Mouse (Mus musculus) cerebellum, adult 2 months (tissue): ENCODE results near the gene Trim62. TPM values are rescaled to one million over a fixed set of nuclear protein-coding genes. Genes with fewer than 3 reads are reported as not detected.

Experiments used
- DNase-seq, 2 experiments: peaks; one replicate each; pipeline ENCODE4 v3.0.0; 2021
- H3K27ac ChIP-seq: fragments of 200-500 bp; 2 replicates; pipeline ENCODE4 v1.5.1; 2012; ENCODE audit warnings: low read length, control low read depth, inconsistent platforms; ENCODE audit not compliant: insufficient read depth
- H3K27me3 ChIP-seq: fragments of 200-500 bp; 2 replicates; pipeline ENCODE4 v1.6.1; 2012; ENCODE audit warnings: inconsistent platforms, mild to moderate bottlenecking, low read length, moderate library complexity; ENCODE audit not compliant: control insufficient read depth, insufficient read depth
- H3K4me1 ChIP-seq: fragments of 200-500 bp; 2 replicates; pipeline ENCODE4 v1.6.1; 2011; ENCODE audit warnings: low read length; ENCODE audit not compliant: control insufficient read depth, insufficient read depth
- H3K4me3 ChIP-seq: fragments of 200-500 bp; replicated peaks from 2 replicates; pipeline ENCODE3; 2011; ENCODE audit warnings: mild to moderate bottlenecking, low read depth, low read length, control low read depth; ENCODE audit not compliant: insufficient read depth
- CTCF ChIP-seq: fragments of 200-500 bp; IDR thresholded peaks from 2 replicates; pipeline ENCODE4 v1.5.1; 2011; ENCODE audit warnings: low read depth, mild to moderate bottlenecking, control low read depth, low read length, moderate library complexity, borderline replicate concordance; ENCODE audit not compliant: insufficient read depth
- POLR2A ChIP-seq: fragments of 200-500 bp; IDR thresholded peaks from 2 replicates; pipeline ENCODE4 v1.6.1; 2011; ENCODE audit warnings: low read length, control low read depth, borderline replicate concordance; ENCODE audit not compliant: insufficient read depth
- WGBS: fragments of 180-500 bp; shearing (Covaris S2); methylation state at CpG from one replicate; pipeline ENCODE4 v1.1.7; 2018; 5-methylcytosine and 5-hydroxymethylcytosine counted together
- polyA plus RNA-seq: library from polyadenylated mRNA; depleted of rRNA; stranded (reverse); fragments of >200 nt; gene quantifications from 2 replicates; pipeline ENCODE4 v1.2.3, GENCODE M21; 2012

The Trim62 gene
- polyA plus RNA-seq, 1 experiment = 107 TPM

DNA sequence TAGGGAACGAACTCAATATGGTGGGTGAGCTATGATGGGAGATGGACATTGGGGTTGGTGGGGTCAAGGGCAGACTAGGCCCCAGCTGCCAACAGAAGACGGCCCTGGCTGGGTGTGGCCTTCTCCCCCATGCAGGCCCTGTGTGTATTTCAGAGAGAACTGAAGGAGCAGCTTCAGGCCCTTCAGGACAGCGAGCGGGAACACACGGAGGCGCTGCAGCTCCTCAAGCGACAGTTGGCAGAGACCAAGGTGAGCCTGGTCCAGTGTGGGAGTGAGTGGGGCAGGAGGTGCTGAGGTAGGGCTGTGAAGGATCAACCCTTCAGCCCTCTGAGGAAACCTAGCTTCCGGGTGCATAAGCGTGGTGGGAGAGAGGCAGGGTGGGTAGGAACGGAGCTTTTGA lies 13.3 kb downstream of the Trim62 start:
- WGBS = 68% methylated on average over 10 of the region's 10 CpGs
- peak in 1 of 2 experiments; percentile 39 for DNase-seq
- Histone ChIP-seq H3K27ac (peak overlapping the region; percentile 60), H3K27me3 (no peaks in the 10 kb centered on the region), H3K4me1 (peaks cover 83% of the 10 kb centered on the region), H3K4me3 (no peak overlapping the region)
- TF ChIP-seq POLR2A (no peak), CTCF (no peak)

DNA sequence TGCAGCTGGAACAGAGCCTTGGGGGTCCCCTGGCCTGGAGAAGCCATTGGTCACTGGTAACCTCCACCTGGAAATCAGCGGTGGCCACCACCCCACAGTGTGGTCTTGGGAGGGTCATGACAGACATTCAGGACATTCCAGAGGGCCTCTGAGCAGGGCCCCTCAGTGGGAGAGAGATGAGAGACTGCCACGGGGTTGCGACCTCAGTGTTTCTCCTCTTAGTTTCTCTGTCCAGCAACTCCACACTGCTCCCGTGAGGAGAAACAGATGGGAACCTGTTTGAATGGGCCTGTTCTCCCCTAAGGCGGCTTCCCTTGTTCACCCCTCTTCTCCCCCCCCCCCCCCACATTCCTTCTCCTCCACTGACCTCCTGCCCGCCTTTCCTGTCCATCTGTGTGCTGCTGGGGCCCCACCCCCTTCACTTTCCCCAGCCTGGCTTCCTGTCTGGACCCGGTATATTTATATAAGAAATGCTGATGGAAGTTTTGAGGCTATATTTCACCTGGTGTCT lies 14.6 kb downstream of the Trim62 start:
- peak overlapping the region; percentile 97 for H3K27ac ChIP-seq
- no peak overlapping the region for H3K4me3 ChIP-seq
- no peak for TF ChIP-seq CTCF
- no peak for TF ChIP-seq POLR2A
- 6% methylated on average over 7 of the region's 7 CpGs for WGBS
- peak; percentile 68 to 77 for DNase-seq
- no peaks in the 10 kb centered on the region for H3K27me3 ChIP-seq
- H3K4me1 ChIP-seq = peaks cover 83% of the 10 kb centered on the region

DNA sequence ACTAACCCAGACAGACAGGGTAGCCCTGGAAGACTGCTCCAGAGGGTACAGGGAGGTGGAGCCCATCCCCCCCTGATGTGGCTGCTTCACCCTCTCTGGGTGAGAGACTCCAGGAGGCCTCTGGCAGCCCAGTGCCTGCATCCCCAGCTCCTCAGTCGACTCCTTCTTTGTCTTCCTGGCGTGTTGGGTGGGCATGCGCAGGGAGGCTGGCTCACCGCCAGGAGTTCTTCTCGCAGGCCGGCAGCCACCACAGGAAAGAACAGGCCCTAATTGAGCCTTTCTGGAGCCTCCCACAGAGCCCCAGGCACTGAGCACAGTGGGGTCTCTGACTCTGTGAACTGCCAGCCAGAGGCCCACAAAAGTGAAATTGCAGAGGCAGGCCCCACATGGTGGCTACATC lies 16.0 kb downstream of the Trim62 start:
- peak; percentile 85 for DNase-seq
- Histone ChIP-seq H3K4me1 (peaks cover 83% of the 10 kb centered on the region), H3K4me3 (no peak overlapping the region), H3K27me3 (no peaks in the 10 kb centered on the region), H3K27ac (peak overlapping the region; percentile 97)
- 3% methylated on average over 6 of the region's 6 CpGs for WGBS
- TF ChIP-seq CTCF (no peak), POLR2A (0 out of 2 replicates have a peak, but pooled peaks have one; percentile 8)

DNA sequence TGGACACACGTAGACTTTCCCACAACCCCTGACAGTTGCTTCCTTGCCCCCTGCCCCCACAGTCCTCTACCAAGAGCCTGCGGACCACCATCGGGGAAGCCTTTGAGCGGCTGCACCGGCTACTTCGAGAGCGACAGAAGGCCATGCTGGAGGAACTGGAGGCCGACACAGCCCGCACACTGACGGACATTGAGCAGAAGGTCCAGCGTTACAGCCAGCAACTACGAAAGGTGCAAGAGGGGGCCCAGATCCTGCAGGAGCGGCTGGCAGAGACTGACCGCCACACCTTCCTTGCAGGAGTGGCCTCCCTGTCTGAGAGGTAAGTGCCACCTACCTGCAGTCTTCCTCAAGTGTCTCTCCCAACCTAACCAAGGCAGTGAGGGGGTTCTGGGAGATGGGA lies 17.1 kb downstream of the Trim62 start:
- no peak overlapping the region for H3K4me3 ChIP-seq
- TF ChIP-seq POLR2A = no peak
- no peak for TF ChIP-seq CTCF
- H3K27me3 ChIP-seq = no peaks in the 10 kb centered on the region
- H3K4me1 ChIP-seq = peaks cover 85% of the 10 kb centered on the region
- peak overlapping the region; percentile 97; the same call in 1 of the 2 replicates for H3K27ac ChIP-seq
- peak in 1 of 2 experiments; percentile 44 for DNase-seq
- 54% methylated on average over 14 of the region's 14 CpGs for WGBS

DNA sequence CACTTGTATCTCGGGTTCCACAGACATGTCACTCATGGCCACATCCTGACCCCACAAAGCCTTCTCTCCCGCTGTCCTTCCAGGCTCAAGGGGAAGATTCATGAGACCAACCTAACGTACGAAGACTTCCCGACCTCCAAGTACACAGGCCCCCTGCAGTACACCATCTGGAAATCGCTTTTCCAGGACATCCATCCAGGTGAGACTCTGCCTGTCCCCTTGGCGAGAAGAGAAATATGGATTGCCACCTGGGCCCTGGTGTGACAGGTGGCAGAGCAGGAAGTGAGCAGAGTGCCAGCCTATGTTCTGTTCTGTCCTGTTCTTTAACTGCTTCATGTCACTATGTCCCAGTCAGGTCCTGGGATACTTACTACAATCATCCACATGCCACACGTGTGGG lies 19.0 kb downstream of the Trim62 start:
- Histone ChIP-seq H3K27me3 (no peaks in the 10 kb centered on the region), H3K4me3 (no peak overlapping the region), H3K27ac (peak overlapping the region; percentile 82), H3K4me1 (peaks cover 80% of the 10 kb centered on the region)
- no peak for TF ChIP-seq POLR2A
- no peak for TF ChIP-seq CTCF
- WGBS = 5% methylated on average over 8 of the region's 8 CpGs
- DNase-seq = peak; percentile 85 to 90

DNA sequence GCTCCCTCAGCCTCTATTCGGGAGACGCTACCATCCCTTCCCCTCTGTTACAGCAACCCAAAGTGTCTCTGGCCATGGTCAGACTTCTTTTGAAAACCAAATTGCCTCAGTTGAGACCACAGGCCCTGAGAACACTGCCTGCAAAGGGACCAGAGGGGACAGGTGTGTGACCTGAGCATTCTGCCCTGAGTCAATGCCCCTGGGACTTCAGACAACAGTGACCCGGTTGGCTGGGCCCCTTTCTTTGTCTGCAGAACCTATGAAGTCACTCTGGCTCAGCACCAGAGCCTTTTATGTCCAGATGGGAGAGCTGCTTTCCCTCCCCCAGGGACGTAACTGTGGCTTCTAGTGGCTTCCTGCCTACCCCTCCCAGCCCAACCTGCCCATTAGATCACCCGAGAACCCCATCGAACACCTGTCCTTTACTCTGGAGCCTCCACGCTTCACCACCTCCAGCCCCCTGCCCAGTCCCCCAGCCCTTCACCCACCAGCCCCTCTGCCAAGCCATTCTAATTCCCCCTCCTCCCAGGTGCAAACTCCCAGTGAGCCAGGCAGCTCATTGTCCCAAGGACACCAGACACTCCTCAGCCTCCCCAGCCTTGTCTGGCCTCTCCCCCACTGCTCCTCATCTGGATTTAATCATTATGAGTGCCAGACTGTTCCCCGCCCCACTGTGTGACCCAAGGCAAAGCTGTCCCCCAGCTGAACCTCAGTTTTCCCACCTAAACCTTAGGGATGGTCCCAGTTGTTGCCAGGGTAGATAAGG lies 20.8 kb downstream of the Trim62 start:
- H3K4me1 ChIP-seq = peaks cover 78% of the 10 kb centered on the region
- WGBS = 21% methylated on average over 8 of the region's 8 CpGs
- no peak for TF ChIP-seq POLR2A
- TF ChIP-seq CTCF = no peak
- peak; percentile 59 to 66 for DNase-seq
- no peaks in the 10 kb centered on the region for H3K27me3 ChIP-seq
- no peak overlapping the region for H3K4me3 ChIP-seq
- H3K27ac ChIP-seq = peak overlapping the region; percentile 82

DNA sequence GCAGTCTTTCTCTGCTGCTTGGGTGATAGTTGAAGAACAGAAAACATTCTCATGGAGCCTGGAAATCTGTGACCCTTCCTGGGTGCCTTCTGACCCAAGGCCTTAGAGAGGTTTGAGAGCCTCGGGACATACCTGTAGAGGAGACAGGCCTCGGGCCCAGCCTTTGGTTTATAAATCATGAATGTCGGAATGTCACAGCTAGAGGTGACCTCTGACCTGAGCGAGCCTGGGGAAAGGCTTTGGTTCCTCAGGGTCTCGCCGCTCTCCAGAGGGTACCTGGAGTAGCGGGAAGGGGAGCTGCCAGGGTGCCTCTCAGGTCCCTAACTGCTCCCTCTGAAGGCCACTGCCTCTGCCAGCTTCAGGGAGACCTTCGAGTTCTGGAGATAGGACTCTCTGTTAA lies 21.9 kb downstream of the Trim62 start:
- no peak overlapping the region for H3K4me3 ChIP-seq
- peaks cover 78% of the 10 kb centered on the region for H3K4me1 ChIP-seq
- no peaks in the 10 kb centered on the region for H3K27me3 ChIP-seq
- DNase-seq = peak; percentile 25 to 31
- no peak for TF ChIP-seq CTCF
- no peak for TF ChIP-seq POLR2A
- WGBS = 70% methylated on average over 8 of the region's 8 CpGs
- peak overlapping the region; percentile 53 for H3K27ac ChIP-seq

DNA sequence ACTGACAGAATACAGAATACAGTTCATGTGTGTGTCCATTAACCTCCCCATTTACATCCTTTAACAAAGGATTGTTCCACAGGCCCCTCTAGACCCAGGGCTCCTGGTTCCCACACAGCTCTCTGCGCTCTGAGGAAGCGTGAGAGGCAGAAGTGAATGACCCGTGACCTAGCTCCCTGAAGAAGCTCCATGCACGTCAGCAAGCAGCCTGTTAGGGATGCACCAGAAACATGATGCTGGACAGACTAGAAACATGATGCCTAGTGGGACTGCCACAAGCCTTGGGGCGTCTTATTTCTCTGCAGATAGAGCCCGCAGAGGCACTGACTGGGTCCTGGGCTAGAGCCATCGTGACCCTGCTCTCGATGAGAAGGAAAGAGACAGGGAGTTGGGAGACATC lies 23.4 kb downstream of the Trim62 start:
- 58% methylated on average over 8 of the region's 8 CpGs for WGBS
- DNase-seq = peak; percentile 27 to 47
- TF ChIP-seq POLR2A = no peak
- no peak for TF ChIP-seq CTCF
- H3K27ac ChIP-seq = peak overlapping the region; percentile 42
- H3K4me1 ChIP-seq = peaks cover 79% of the 10 kb centered on the region
- no peaks in the 10 kb centered on the region for H3K27me3 ChIP-seq
- H3K4me3 ChIP-seq = no peak overlapping the region
